Mouse (Mus musculus): ENCODE measurements at regions not wholly inside any gene's neighbourhood (a gene's known extent, or its start where the extent isn't known, plus 50 kb on each side); places are given as distances from the start of the nearest gene placed in this dataset.
A peak's percentile ranks its signal among the peaks of the same experiment; 100 is the strongest.

DNA sequence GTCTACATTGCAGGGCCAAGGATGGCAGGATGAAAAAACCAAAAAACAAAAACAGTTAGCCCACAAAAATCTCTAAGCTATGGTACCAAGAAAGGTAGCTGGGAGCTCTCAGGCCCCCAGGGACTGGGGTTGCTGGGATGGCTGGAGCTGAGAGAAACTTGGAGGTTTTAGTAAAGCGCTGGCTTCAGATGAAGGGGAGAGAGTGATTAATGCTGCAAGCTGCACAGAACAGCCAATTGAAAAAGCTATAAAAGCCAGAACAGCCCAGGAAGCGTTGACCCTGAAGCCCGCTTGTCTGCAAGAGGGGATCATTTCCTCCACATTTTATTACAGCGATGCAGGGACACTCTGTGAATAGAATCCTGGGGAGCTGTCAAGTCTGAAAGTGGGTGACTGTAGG is 157.0 kb downstream of the 4930564D02Rik start:
- no peak for DNase-seq (ENCODE audit: low spot score in 2 of 2)

DNA sequence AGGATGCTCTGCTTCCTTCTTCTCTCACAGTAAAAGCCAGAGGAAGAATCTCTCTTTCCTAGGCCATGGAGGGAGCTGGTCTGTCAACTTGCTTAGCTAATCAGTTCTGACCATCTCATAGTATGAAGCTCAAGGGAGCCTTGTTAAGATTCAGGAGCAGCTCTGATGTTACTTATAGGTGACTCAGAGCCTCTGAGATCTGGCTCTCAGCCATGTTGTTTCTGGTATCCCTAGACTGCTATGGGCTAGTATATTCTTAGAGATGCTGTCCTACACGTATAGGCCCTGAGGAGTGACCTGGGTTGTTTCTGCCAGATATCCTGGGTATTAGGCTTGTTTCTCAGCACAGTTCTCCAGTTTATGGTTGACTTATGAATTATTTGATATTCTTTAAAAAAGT is 160.9 kb downstream of the 4930564D02Rik start:
- no peak for DNase-seq (ENCODE audit: low spot score in 2 of 2)

DNA sequence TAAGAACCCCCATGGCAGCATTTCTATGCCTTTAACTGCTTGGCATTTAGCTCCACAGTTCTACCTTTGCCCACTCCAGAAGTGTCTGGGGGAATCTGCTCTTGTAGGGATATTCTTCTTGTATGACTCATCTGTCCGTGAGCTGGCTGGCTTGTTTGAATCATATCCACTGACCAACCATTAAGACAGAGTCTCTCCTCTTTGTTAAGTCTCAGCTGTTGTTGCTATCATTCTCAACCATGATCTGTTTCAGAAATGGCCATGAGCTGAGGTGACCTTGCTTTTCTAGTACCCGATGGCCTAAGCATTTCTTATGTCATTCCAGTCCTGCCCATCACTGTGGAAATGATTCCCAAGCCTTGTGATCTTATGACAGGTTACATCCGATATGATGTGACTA is 161.8 kb downstream of the 4930564D02Rik start:
- DNase-seq (ENCODE audit: low spot score in 2 of 2): no peak

DNA sequence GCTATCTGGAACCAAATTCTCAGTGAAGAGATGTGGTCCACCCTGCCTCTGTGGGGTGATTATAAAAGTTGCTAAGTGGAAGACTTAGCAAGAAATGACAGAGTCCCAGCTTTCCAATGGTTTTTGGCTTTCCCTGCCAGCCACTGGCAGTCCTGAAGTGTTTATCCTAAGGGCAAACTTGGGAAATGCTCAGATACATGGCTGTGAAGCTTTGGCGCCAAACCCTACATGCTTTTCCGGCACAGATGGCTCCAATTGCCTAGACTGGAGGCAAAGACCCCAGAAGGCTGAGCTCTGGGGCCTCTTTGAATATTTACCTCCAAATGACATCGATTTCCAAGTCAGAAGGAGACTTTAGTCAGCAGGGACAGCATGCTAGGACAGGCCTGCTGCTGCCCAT is 174.4 kb downstream of the 4930564D02Rik start:
- DNase-seq (ENCODE audit: low spot score in 2 of 2): no peak

DNA sequence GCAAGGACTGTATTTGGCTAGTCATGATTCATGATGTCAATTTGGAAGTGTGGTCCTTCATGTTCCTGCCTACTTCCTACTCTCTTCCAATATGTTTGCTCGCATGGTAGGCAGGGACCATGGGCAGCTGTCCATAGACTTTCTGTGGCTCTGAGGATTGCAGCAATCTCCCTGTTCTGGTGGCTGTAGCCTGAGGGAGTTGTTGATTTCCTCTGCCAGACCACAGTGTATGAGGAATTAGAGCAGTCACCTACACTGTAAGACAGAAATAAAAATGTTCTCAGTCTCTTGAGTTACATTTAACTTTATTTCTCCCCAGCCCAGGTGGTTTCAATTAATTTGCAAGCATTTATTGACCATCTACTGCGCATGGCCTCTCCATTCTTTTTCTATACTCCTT is 190.5 kb downstream of the 4930564D02Rik start:
- no peak for DNase-seq (ENCODE audit: low spot score in 2 of 2)

DNA sequence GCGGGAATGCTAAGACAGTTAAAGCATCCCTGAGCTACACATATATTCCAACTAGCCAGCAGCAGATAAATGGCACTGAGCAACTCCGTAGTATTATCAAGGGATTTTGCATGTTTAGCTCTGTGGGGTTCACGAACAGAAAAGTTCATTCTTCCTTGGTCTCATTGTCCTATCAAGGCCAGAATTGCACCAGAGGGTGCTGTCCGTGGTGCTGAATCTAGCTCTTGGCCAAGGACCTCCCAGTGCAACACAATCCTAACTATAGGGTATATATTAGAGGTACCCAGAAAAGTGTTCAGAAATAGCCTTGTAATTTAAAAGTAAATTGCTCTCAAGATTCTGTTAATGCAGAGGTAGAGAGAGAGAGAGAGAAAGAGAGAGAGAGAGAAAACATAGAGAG is 176.9 kb upstream of the Kcnd3 start:
- DNase-seq (ENCODE audit: low spot score in 2 of 2): no peak

DNA sequence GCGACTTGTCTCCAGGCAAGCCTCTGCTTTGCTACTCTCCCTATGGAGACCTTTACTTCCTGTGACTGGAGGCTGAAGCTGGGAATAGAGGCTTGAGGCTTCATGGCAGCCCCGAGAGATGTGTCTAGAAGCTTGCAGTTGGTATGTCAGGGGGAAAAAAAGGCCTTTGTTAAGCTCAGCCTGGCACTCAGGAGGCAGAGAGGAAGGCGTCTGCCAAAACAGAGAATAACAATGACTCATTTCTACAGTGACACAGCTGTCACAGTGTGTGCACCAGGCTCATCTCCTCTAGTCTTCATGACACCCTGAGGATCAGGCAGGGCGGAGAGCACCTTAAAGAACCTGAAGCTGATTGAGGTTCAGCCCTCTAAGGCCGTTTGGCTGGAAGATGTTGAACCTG is 171.2 kb upstream of the Kcnd3 start:
- no peak for DNase-seq (ENCODE audit: low spot score in 2 of 2)

DNA sequence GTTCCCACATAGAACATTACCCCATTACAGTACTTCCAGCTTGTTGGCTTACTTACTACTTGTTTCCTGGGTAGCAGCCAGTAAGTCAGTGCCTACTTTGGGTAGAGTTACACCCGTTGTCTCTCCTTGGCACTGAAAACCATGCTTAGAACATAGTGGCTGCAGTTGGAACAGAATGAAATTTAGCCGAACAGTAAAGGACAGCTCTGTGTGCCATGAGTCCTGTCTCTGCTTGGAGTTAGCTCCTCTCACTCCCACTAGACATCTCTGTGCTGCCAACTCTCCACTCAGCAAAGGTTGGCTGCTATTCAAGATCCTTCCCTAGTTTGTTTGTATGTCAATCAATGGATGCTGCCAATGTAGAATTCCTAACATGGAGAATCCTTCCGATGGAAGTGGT is 170.4 kb upstream of the Kcnd3 start:
- no peak for DNase-seq (ENCODE audit: low spot score in 2 of 2)

DNA sequence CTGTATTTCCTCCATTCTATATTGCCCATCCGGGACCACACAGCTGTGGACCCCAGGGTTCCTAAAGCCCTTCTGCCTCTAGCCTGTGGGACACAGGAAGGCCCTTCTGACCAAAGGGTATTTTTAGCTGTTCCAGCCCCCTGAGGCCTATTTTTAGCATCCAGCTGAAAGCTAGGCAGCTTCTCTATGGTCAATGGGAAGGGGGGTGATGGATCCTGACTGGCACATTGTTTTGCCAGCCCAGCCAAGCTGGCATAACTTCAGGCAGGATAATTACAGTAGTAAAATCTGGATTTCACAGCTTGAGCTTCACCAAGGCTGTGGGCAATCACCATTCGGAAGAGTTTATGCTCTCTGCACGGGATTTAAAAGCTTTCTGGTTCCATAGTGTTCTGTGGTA is 153.9 kb upstream of the Kcnd3 start:
- DNase-seq (ENCODE audit: low spot score in 2 of 2): no peak

DNA sequence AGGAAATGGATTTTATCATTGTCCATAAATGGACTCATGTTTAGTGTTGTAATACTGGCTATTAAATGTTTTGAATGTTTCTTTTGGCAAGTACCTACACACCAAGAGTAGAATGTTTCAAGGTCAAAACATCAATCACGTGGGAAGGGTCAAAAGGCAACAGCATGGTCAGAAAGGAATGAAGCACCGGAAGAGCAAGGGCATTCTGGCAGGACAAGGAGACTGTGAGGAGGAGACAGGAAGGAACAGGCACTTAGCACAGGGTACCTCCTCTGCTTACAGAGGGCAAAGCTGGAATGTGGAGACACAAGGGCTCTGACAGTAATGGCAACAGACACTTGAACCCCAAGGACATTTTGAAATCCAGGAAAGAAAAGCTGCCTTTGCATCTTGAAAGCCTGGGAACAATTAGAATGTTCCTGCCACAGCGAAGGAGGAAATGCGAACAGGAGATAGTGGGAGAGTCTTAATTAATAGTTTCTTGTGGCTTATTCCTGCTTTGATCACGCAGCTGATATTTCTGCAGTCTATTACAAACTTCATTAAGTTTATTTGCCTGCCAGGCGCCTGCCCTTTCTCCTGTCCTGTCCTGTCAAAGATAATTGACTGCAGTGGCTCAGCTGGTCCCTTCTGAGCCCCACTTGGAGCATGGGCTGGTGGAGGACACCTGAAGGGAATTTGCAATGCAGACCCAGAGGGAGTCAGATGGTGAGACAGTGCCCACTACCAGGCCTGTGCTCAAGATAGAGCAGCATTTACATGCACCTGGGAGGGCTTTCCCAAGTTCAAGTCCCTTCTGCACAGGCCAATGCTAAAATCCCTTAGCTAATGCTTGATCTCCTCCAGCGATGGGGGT is 151.2 kb upstream of the Kcnd3 start:
- no peak for DNase-seq (ENCODE audit: low spot score in 2 of 2)

DNA sequence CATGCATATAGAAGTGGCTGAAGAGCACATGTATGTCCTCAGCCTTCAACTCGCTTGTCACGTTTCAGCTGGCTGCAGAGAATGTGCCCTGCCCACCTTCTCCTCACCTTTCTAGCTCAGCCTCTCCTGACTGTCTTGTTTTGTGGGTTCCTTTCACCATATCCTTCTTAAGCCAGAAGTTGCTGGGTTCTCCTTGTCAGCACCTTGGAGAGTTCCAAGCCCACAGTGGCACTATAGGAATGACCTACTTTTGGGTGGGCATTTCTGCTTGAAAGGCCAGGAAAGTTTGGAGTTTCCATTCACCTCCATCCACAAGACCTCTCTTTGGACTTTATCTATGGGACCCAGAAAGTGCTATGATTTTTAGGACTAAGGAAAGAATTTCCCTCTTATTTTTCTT is 144.5 kb upstream of the Kcnd3 start:
- DNase-seq (ENCODE audit: low spot score in 2 of 2): no peak

DNA sequence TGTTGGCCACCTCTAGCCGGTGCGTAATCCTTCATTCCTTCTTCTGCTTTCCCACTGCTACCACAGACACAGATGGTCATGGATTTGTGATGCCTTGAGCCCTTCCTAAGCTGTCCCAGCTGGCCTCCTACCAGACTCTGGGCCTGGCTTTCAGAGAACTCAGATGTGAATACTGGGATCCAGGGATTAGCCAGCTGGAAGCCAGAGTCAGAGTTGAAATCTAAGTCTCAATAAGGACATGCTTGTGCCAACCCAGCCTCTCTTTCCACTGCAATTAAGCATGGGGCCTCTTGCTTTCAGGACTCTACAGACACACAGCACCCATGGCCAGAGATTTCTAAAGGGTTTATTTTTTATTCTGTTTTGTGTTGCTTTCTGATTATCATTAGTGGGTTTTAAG is 143.1 kb upstream of the Kcnd3 start:
- no peak for DNase-seq (ENCODE audit: low spot score in 2 of 2)

DNA sequence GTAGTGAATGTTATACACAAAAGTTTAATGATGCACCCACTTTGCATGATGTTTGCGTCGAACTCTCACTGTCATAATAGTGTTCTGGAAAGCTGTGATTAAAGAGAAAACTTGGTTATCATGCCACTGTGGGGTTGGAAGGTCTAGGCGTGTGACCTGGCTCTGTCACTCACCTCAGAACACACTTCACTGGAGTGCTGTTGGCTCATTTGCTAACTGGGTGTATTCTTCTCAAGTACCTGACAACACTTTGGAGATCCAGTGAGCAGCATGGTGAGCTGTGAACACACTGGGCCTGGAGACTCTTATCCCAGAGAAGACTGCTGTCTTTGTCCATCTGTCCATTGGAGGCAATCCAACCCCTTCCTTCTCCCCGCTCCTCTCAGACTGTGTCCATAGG is 98.9 kb upstream of the Kcnd3 start:
- DNase-seq (ENCODE audit: low spot score in 2 of 2): no peak

DNA sequence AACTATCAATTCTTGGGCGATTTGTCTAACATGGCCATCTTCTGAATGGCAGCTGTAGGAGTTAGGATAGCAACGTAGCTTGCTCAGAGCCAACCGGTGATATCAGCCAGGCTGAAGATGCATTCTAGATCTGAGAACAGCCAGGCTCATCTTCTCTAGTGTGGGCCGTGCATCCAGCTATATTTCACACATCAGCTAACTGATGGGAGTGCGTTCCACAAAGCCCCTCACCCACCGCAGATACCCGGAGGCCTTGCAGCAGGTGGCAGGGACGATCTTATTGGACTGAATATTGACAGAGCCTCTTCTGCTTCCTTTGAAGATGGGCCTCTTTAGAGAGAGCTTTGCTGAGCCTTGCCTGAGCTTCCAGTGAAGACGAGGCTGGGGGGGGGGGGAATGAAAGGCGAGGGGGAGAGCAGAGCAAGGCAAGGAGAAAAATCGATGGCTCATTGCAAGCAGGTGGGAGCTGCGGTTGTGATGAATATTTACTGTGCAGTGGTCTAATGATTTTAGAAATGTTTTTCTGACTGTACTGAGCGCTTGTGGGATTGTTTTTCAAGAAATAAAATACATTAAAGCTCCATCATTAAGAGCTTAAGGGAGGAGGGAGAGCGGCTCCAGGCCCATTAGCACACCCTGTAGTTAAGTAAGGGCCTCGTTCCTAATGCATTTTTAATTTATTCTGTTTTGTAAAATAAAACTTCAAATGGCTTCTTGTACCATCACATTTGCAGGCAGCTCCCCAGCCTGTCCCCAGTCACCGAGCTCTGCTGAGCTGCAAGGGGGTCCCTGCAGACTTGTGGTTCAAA is 97.8 kb upstream of the Kcnd3 start:
- no peak for DNase-seq (ENCODE audit: low spot score in 2 of 2)

DNA sequence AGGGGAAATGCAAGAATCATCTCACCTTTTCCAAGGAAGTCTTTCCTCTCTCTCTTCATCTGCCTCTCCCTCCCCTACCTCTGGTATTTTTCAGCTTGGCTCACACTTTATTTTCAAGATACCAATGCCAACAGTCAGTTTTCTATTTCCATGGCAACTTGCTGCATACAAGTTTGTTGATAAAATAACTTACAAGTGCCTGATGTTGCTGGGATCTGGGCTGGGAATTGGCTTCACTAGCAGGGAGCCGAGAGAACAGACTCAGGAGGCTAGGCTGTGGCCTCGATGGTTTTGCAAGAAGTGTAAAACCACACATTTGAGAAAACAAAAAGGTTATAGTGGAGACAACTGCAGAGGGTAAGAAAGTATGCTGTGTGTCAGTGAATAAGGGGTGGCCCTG is 94.6 kb upstream of the Kcnd3 start:
- DNase-seq (ENCODE audit: low spot score in 2 of 2): no peak

DNA sequence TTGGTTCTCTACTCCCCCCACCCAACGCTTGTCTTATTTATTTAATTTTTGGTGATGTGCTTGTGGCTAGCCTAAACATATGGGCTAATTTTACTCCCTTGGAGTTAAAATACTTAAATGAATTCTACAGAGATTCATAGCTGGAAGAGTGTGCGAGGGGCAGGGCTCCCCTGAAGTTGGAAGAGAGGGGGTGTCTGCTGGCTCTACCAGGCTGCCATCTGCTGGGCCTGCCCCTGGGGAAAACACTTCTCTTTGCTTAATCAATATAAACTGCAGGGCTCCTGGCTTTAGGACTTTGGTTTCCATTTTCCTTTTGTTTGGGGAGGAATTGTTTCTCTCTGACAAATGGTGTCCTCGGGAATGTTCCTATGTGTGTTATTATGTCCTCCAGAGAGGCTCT is 92.5 kb upstream of the Kcnd3 start:
- DNase-seq (ENCODE audit: low spot score in 2 of 2): no peak

DNA sequence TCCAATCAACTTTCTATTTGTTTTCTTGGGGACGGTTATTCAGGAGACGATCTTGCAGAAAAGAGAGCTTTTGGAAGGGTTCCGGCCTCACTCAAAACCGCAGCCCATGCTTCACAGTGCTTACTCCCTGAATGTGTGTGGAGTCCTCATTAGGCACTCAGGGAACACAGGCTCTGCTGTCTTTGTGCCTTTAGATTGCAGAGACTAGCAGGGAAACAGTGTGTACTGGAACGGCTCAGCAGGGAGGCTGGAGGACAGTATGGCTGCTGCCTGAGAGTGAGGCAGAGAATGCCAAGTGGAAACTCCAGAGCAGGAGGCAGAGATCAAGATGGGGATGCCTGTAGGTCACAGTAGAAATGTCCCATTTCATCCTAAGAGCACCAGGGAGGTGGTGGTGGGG is 87.4 kb upstream of the Kcnd3 start:
- DNase-seq (ENCODE audit: low spot score in 2 of 2): peak in 1 of 2 experiments; percentile 23

DNA sequence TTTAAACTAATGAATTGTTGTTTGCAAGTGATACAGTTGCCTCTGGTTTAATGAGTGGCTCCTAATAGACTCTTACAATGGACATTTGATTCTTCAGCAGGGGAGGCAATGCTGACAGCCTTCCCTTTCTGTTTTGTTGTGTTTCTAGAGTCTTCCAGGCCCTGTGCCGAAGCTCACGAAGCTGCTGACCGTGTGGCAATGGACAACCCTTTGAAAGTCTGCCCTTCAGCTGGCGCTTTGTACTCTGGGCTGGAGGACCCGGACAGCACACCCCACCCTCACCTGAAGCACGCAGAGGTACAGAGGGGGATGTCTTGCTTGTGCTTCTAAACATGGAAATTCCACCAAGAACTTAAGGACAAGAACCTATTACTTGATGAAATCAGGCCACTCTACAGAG is 85.3 kb upstream of the Kcnd3 start:
- DNase-seq (ENCODE audit: low spot score in 2 of 2): no peak

DNA sequence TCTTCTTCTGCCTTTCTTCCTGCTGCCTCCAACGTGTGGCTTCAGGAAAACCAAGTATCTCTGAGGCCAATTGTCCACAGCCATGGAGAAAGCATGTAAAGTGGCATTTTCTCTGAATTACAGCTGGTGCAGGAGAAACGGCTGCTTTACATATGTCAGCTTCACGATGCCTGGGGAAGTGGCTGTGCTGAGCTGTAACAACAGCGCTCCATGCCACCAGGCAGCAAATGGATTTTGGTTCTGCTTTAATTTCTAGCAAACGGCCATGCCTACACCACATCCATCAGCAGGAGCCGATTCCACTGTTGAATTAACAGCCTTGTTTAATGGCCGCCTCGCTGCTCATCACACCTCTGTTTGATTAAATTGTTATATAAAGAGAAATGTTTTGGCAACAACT is 84.2 kb upstream of the Kcnd3 start:
- no peak for DNase-seq (ENCODE audit: low spot score in 2 of 2)

DNA sequence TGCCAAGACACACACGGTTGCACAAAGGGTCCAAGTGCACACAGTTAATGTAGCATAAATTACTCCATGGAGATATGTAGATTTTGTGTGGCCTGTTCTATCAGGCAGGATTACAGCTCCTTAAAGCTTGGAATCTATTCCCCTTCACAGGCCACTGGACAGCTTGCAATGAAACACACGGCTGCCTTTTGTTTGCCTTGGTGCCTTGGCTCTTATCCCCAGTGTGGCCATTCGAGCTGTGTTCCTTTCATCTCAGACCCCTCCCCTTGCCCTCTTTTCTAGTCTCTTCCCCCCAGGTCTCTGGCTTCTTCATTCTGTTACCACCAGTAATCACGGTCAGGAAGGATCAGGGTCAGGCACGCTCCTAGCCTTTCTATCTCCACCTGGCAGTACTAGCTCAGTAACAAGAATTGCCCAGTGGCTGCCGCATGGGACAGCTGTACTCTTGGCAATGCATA is 79.7 kb upstream of the Kcnd3 start:
- DNase-seq (ENCODE audit: low spot score in 2 of 2): no peak

DNA sequence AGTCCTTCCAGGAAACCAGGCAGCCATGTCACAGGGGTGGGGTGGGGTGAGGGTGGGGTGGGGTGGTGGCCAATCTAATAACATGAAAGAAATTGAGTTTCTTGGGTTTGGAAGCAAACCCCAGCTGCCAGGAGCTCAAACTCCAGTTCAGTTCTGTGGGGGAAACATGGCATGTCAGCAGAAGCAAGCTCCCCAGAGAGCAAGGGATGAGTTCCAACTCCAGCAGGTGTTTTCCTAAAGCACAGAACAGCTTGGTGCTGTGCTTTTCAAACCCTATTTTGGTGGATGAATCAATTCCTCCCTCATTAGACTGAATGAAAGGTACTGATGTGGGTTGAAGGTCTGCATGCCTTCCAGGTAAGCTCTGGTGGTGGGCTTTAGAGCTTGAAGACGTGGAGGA is 77.8 kb upstream of the Kcnd3 start:
- no peak for DNase-seq (ENCODE audit: low spot score in 2 of 2)

DNA sequence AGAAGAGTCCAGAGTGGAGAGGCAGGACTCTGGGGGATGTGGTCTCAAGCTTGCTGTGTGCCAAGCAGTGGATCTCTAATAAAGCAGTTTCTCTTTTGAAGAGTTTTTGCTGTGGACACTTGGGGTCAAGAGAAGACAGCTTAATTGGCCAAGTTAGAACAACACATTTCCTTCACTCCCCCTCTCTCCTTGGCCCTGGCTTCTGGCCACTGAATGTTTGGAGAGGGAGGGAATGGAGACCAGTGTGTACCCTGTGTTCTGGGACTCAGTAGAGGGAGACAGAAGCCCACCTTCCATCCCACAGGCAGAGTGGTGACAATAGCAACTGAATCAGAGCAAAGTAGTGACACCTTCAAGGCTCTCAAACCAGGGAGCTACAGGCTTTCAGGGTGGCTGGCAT is 77.3 kb upstream of the Kcnd3 start:
- no peak for DNase-seq (ENCODE audit: low spot score in 2 of 2)

DNA sequence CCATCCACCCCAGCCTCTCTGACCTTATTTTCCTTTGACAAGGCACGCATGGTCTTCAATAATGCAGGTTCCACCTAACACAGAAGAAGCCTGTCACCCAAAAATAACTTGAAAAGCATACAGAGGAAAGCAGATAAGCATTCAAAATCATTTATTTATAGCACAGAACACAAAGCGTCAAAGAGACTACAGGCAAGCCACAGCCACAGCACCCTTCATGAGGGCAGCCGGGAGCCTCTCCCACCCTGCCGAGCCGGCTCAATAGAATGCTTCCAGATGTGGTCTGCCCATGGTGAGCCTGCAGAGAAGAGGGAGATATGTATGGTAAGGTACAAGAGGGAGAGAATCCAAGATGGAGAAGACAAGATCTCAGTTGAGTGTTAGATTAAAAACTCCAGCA is 76.7 kb upstream of the Kcnd3 start:
- no peak for DNase-seq (ENCODE audit: low spot score in 2 of 2)

Measured in frontal cortex, postnatal 14 days (tissue).